Mouse (Mus musculus) left cerebral cortex, postnatal 36 days (tissue): ENCODE measurements at regions not wholly inside any gene's neighbourhood (a gene's known extent, or its start where the extent isn't known, plus 50 kb on each side); places are given as distances from the start of the nearest gene placed in this dataset.

ENCODE experiments used
- DNase-seq, 2 experiments: peaks; one replicate each; pipeline ENCODE4 v3.0.0; 2021 to 2022; ENCODE audit warnings: low spot score in 2 of 2, mixed read lengths in 1 of 2
- intact Hi-C: fragments of 180-260 bp; cut with DNase I; formaldehyde crosslinking; loops from one replicate; pipeline ENCODE4 v1.15.1; 2025

DNA sequence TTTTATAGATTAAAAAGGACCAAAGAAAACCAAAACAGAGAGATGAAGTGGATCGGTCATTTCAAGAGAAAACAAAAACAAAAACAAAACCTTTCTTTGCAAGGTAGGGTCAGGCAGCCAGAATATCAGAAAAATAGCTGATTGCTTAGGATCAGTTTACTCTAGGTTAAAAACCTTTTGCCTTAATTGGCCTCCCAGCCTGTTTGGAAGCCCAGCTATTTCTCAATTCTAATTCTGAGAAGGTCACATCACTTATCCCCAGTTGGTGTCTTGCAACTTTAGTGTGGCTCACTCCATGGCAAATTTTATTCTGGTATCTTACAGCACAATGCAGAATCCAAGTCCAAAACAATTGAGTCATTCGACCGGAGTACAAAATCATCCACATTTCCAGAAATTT lies 70.0 kb downstream of the 1190002N15Rik start:
- intact Hi-C loops: no loop called here
- no peak for DNase-seq

DNA sequence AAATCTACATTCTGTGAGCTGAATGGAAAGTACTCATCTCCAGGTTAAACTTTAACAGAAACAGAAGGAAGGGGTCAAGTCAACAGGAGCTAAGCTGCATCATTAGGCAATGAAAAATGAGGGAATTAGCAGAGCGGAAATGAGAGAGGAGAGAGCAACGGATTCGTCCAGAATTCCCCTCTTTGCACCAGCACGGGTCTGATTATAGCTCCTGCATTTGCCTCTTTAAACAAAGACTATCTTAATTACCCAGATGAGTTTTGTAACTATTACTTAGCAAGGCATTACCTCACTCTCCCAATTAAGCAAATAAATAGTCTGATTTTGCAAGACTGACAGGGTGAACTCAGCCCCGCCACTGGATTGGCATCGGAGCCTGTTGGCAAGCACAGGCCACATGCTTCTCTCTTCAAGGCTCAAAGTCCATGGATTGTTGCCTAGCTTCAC lies 81.8 kb downstream of the 1190002N15Rik start:
- no peak for DNase-seq
- intact Hi-C loops: no loop called here

DNA sequence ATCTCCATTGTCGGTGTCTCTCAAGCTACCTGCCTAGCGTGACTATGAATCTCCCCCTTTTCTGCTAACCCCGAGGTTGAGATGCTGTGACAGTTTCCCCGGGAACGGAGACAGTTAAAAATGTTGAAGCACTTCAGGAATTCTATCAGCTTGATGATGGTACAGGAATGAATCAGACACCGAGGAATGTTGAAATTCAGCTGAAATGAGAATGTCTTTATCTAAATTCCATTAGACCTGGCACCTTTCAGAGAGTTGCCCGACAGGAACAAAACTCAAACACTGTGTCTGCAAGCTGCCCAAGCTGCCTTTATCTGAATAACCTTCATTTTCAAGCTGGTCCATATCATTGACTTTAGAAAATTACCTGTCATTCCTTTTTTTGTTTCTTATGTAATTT lies 82.4 kb downstream of the 1190002N15Rik start:
- intact Hi-C loops: no loop called here

DNA sequence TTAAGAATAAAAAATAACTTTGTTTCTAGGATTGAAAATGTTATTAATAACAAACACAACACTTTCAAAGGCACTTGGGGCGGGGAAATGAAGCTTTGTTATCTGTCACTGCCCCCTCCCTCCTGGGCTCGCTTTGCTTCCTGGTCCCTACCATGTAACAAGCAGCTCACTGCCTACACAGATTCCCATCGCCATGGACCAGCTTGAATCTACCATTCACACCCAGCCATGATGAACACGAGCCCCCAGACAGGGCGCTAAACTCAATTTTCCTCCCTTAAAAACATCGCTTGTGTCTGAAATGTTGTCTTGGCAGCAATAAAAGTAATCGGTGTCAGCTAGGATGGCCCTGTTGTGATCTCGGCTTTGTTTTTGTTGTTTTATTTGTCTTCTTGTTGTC lies 88.0 kb downstream of the 1190002N15Rik start:
- intact Hi-C loops: no loop called here
- DNase-seq: no peak

More for the DNA sequence above, 82.4 kb downstream of the 1190002N15Rik start:
- DNase-seq: no peak

DNA sequence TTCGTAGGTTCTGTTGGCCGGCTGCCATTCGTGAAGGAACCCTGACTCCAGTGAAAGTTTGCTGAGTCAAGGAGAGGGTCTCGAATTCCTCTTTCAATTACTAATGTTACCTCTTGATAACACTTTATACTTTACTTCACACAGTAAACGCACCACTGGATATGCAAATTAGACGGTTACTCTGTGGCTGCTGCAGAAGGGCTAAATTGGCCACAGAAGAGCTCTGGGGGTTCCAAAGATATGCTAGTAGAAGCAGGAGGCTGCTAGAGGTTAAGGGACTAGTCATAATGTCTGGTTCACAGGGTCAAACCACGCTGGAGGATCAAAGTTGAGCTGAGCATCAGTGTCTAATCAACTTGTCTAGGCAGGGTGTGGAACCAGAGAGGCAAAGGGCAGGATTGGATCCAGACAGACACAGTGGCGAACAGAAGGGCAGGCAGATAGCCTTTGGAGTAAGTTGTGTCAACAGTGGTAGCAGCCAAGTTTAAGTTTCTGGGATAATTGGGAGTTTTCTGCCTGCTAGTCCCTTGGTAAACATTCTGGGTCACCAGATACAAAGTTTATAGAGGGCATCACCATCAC lies 91.6 kb downstream of the 1190002N15Rik start:
- intact Hi-C loops: no loop called here

DNA sequence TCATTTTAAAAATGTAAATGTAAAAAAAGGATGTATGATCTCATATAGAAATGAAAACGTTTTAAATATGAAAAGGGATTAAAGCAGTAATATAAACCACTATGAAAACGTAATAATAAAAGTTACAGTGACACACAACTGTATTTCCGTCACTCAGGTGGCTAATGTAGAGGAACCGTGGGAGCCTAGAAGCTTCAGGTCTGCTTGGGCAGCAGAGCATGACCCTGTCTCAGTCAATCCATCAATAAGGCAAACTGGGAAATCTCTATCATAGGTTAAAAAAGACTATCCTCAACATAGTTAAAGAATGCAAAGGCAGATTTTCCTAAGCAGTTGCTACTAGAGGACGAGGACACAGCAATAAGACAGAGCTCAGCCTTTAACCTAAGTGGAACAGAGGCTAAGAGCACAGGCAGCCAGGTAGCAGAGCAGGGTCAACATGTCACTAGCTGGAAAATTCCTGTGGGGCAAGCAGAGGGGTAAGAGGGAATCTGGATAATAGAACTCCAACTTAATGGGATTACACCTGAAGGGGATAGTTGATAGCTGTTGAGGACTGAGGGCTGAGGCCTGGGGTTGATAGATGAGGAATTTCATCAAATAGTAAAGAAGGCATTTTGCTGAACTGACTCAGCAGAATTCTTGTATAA lies 93.6 kb downstream of the 1190002N15Rik start:
- intact Hi-C loops: no loop called here
- DNase-seq: no peak

More for the DNA sequence above, 91.6 kb downstream of the 1190002N15Rik start:
- DNase-seq: no peak

DNA sequence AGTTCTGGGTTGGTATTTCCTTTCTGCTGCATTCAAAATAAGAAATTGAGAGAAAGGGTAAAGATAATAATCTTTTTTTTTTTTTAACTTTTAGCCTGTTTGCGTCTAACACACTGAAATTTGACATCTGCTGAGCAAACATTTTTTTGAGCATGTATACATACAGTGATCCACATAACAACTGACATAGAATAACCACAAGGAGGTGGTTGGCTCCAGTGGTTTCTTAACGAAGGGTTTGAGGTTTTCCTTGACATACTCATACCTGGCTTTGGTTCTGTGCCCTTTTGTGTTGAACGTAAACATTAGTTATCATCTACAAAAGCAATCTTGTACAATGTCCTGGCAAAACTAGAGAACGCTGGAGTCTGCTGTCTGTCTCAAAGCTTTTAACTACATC lies 96.5 kb downstream of the 1190002N15Rik start:
- intact Hi-C loops: no loop called here
- DNase-seq: no peak

DNA sequence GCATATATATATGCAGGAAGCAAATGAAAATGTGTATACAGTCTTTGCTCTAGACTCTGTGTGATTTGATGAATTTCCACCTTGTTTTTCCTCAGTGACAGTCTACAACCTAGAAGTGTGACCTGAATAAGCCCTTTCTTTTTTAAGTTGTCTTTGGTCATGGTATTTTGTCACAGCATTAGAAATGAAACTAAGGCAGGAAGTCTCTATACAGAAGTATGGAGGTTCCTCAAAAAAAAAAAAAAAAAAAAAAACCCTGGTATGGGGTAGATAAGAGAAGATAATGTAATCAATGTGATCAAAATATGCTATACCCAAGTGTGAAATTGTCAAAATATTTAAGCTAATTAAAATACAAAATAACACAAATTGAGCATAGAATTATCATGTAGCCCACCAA lies 104.4 kb downstream of the 1190002N15Rik start:
- intact Hi-C loops: no loop called here
- no peak for DNase-seq

DNA sequence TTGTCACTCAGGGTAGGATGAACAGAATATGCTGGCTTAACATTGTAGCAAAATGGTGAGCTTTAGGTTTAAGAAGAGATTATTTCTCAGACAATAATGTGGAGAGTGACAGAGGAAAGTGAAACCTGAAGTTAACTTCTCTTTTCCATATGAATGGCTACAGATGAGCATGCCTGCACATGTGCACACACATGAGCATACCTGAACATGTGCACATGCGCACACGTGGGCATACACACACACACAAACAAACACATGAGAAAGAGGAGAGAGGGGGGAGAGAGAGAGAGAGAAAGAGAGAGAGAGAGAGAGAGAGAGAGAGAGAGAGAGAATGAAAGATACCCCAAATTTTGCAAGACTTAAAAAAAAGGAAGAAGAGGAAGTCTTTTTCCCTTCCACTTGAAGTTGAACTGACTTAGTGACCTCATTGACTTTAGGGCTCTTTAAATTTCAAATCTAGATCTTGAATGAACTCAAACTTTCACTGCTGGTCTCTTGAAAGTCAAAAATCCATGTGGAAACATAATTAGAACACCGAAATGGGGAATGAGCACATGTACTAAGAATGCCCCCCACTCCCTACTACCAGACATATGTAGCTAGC lies 105.6 kb downstream of the 1190002N15Rik start:
- intact Hi-C loops: no loop called here
- DNase-seq: no peak

DNA sequence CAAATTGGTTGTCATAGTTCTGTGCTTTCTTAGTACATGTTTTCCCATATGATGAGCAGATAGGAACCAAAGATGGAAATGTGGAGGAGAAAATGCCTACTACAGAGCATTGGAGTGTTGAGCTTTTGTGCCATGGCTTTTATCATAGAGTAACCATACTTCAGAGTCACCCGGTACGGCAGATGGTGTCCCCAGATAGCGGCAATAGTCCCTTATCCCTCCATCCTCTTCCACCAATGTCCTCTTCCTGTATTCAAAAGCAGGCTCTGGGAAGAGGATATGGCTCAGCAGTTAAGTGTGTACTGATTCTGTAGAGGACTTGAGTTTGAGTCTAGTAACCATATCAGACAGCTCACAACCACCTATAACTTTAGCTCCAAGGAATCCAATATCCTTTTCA lies 106.3 kb downstream of the 1190002N15Rik start:
- no peak for DNase-seq
- intact Hi-C loops: no loop called here

DNA sequence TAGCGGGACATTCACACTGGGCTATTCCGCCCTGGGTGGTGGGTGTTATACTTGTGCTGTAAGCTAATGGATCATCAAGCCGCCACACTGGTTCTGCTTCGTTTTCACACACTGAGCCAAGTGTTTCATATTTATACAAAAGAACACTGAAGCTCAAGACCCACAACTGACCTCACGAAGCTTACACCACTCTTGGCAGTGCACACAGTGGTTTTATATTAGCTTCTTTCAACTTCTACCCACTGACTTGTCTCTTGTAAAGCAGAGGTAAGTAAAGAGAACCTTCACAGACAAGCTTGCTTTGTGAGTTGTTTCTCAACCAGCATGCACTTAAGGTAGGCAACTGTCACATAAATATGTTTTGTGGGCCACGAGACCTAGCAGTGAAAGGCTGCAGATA lies 106.9 kb downstream of the 1190002N15Rik start:
- intact Hi-C loops: no loop called here
- DNase-seq: no peak

DNA sequence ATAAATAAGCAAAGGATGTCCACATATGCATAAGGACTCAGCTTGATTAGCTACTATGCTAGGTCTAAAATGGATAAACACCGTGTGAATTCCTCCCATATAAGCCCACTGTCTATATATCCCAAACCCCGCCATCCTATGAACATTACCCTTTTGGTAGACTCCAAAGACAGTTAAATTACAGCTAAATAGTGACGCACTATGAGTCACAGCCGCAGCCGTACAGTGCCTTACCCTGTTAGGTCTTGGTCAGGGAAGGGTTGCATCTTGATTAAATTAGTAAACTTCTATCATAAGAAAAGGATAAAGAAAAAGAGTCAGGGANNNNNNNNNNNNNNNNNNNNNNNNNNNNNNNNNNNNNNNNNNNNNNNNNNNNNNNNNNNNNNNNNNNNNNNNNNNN lies 111.1 kb downstream of the 1190002N15Rik start:
- no peak for DNase-seq
- intact Hi-C loops: no loop called here

DNA sequence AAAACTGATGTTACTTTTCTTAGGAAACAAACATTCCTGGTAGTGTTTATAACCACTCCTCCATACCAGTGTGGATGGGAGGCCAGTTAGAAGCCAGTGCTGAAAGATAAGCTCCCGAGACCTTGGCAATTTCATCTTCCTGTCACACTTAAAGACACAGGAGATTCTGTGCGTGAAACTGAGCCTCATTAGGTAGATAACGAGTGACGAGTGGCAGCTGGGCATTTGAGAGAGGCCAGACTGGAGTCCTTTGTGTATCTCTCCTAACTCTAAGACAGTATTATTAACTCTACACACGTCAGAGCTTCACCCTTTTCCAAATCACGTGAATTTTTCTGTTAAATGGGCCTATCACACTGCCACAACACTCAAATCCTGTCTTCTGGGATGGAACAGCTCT lies 112.1 kb downstream of the 1190002N15Rik start:
- DNase-seq: no peak
- intact Hi-C loops: no loop called here

DNA sequence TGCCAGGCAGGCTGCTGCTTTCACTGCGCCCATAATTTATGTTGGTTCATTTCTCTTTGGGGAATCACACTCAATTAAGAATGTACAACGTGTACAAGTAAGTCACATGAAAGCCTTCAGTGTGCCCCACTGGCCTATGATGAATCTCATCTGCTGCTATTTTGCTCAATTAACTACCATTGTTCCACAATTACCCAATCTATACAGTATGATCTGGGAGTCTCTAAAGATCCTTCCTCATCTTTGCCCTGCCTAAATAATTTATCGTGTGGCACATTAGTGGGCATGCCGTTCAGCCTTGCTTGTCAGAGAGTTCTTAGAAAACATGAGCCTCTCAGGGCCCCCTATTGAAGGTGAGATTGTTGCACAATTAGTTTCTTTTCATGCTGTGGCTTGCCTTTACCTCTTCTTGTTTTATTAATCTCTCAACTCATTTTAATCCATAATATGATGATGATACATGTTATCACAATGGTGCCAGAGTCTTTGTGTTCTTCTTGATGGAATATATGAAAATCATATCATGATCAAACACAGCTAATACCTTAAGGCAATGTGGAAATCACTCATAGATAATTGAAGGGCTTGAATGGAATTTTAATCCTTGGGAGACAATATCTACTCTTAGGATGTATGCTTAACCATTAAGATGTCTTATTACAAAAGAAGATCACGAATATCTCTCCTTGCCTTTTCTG lies 113.3 kb downstream of the 1190002N15Rik start:
- intact Hi-C loops: no loop called here
- DNase-seq: no peak

DNA sequence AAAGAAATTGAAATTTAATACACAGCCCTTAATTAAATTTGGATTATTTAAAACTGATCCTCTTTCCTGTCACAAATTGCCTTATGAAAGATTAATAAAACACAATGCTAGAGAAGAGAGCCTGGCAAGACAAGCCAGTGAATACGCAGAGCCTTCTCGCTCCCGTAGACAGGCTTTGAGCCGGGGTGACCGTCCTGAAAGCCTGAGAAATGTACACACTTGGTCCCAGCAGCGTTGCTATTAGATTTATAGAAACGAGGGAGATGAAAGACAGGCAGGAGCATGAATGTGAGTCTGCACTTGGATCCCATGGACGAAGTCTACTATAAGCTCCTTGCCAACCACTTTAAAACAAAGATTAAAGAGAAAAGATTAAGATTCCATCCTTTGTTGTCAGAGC lies 127.3 kb downstream of the 1190002N15Rik start:
- DNase-seq: no peak
- intact Hi-C loops: no loop called here

DNA sequence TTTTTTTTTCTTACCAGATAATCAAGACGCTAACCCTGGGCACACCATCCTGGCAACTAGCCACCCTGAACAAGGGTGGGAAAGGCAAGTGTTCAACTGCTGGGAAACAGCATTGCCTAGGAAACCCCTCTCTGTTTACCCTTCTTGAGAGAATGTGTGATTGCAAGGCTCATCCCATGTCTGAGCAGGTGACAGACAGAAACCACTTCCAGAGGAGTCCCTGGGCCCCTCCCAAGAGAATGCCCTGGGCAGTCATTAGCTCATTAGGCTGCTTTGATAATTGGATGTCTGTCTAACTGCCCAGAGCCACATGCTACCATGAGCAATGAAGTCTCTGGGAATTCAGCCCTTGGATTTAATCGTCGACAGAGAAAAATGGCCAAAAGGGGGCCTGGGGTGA lies 127.8 kb downstream of the 1190002N15Rik start:
- no peak for DNase-seq

DNA sequence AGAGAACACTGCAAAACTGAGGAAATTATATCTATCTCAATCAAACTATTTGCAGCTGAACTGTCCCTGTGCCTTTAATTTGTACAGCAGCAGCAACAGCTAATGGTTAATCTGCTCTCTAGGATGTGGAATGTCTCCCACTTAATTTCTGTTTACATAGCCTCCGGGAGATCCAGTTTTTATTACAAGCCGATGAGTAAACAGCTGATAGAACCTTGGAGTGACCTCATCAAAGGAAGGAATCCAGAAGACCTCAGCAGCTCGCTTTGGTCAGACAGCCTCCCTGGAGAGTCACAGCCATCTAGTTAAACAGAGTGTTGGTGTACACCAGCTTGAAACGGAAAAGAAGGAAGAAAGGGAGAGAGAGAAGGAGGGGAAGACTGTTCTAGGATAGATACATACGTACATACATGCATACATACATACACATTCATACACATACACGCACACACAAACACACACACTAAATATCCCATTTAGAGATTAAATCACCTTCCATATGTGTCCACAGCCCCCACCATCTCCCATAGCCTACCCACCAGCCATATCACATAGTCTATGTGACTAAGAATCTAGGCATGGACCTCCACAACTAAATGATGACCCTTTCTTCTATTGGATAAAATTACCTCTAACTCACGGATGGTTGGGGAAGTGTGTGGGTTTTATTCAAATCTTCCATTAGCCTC lies 129.1 kb downstream of the 1190002N15Rik start:
- intact Hi-C loops: no loop called here
- no peak for DNase-seq

More for the DNA sequence above, 127.8 kb downstream of the 1190002N15Rik start:
- intact Hi-C loops: no loop called here

DNA sequence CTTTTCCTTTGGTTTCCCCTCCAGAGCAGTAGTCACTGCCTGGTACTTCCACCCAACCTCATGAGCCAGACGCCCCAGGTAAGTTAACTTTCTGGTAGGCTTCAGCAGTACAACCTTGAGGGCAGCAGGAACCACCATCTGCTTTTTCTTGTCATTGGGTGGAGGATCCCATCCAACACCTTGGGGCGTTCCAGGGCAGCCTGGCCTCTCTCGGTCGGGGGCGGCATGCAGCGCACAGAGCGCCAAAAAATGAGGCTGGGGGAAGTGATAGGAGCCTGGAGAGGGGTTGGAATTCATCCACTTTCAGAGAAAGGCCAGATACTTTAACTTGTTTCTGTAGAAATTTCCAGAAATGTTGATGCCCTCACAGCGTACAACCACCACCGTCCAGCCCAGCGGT lies 130.2 kb downstream of the 1190002N15Rik start:
- intact Hi-C loops: no loop called here
- DNase-seq: no peak

DNA sequence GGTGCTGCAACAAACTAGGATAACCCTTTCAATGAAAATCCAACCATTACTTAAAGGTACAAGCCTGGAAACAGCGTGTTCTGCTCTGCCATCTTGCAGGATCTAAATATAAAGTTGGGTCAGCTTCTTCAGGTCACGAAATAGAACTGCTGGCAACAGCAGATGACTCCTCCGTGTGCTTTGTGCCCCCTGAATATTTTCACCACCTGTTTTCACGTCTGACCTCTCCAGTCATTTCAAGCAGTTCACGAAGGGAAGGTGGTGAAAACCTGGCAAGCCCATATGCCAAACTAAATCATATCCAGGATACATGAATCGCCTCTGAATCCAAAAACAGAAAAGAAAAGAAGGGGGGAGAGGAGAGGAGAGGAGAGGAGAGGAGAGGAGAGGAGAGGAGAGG lies 133.3 kb downstream of the 1190002N15Rik start:
- intact Hi-C loops: no loop called here
- no peak for DNase-seq

DNA sequence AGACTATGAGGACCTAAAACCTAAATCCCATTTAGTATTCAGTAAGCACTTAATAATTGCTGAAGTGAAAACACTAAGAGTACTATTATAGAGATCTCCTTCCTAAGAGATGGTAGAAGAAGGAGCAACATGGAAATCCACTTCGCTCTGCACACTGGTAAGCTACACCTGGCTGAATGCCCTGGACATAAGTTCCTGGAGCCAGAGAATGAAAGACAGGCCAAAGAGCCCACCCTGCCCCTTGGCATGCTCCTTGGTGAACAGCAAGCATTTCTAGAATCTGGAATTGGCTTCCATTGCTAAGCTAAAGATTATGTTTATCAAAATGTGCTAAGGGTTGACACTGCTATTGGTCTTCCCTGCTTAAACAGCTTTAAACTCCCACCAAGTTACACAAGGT lies 137.3 kb downstream of the 1190002N15Rik start:
- intact Hi-C loops: no loop called here

More for the DNA sequence above, 137.3 kb downstream of the 1190002N15Rik start:
- DNase-seq: no peak
